ENCODE assay signal across 8 mouse cellular contexts in the genomic region with DNA sequence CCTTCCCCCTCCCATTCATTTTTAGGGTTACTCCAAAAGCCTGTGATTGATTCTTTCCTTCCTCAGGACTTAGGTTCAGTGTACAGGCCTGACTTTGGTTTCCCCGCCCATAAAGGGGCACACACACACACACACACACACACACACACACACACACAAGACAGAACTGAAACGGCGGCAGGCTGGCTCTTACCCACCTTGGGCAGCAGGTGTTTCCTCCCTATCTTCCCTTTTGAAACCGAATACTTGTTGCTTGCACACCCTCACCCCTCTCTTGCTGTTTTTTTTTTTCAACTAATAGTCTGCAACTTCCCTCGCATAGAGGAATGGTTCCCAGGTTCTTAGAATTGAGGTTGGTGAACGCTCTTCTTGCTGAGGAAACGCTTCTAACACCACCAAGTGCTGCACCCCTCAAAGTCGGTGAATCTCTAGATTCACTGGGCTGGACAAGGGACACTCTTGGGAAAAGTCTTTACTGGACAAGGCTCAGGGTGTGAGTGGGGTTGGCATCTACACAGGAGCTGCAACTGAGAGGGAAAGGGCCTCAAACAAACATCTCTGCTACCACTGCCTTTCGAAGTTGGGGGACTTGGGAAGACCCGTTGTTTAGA. TPM values are rescaled to one million over a fixed set of nuclear protein-coding genes. Genes with fewer than 3 reads are reported as not detected.
DNase-seq lines count a peak whose midpoint lies in the region; ATAC-seq and TF ChIP-seq lines count a peak whose summit lies in the region.

No protein-coding gene starts in this region.

- H3K9ac ChIP-seq in forebrain, embryonic 12.5 days, result peak overlapping the region; percentile 80
- H3K9ac ChIP-seq in kidney, postnatal 0 days (ENCODE audit: low read depth, low read length), result peak overlapping the region; percentile 87
- H3K9ac ChIP-seq in stomach, postnatal 0 days (ENCODE audit: low read length), result peak overlapping the region; percentile 89

- no peak for DNase-seq in layer of hippocampus, adult 2 months (ENCODE audit: low spot score in 2 of 2)
- no peak for DNase-seq in layer of hippocampus, postnatal 36 days
- DNase-seq in kidney, postnatal 0 days (ENCODE audit: low spot score), result peak; percentile 19
- DNase-seq in stomach, postnatal 0 days (ENCODE audit: low spot score), result peak; percentile 34
- no peak for DNase-seq in right cerebral cortex, postnatal 14 days
- DNase-seq in cerebellum, adult 8-10 months, result no peak

- TF ChIP-seq EP300 in stomach, postnatal 0 days (optimal IDR thresholded peaks at IDR 0.05), result no peak

- no peak; the same call in 1 of the 2 replicates for ATAC-seq in forebrain, embryonic 12.5 days (ENCODE audit: low FRiP score)
- no peak for ATAC-seq in kidney, postnatal 0 days (replicated peaks; ENCODE audit: low FRiP score, low read depth)
- ATAC-seq in megakaryocyte progenitor cell, adult 5-6 weeks (replicated peaks; ENCODE audit: poor library complexity), result peak; percentile 49
- no peak for ATAC-seq in stomach, postnatal 0 days (ENCODE audit: low FRiP score, low TSS enrichment)

- H3K27ac ChIP-seq in layer of hippocampus, adult 2 months, result peak overlapping the region; percentile 92
- peak overlapping the region; percentile 76 for H3K27ac ChIP-seq in forebrain, embryonic 12.5 days
- H3K27ac ChIP-seq in kidney, postnatal 0 days, result peak overlapping the region; percentile 95
- H3K27ac ChIP-seq in stomach, postnatal 0 days (replicated peaks), result peak overlapping the region; percentile 98

- whole genome bisulfite sequencing in forebrain, embryonic 12.5 days, result 29% methylated on average over 10 of the region's 10 CpGs
- 11% methylated on average over 10 of the region's 10 CpGs for WGBS in kidney, postnatal 0 days
- WGBS in stomach, postnatal 0 days, result 12% methylated on average over 10 of the region's 10 CpGs

- peak overlapping the region; percentile 82 for H3K4me3 ChIP-seq in layer of hippocampus, adult 2 months
- peak overlapping the region; percentile 59 for H3K4me3 ChIP-seq in forebrain, embryonic 12.5 days (replicated peaks)
- peak overlapping the region; percentile 82 for H3K4me3 ChIP-seq in kidney, postnatal 0 days (replicated peaks; ENCODE audit: low read depth, low read length)
- H3K4me3 ChIP-seq in stomach, postnatal 0 days (ENCODE audit: low read depth, low read length), result peak overlapping the region; percentile 75

- H3K4me1 ChIP-seq in forebrain, embryonic 12.5 days, result peaks cover 46% of the 10 kb centered on the region
- peaks cover 46% of the 10 kb centered on the region for H3K4me1 ChIP-seq in kidney, postnatal 0 days (replicated peaks; ENCODE audit: insufficient read depth, low read length)
- peaks cover 31% of the 10 kb centered on the region for H3K4me1 ChIP-seq in stomach, postnatal 0 days (replicated peaks; ENCODE audit: control insufficient read depth, insufficient read depth)

- peak overlapping the region; percentile 82 for H3K4me2 ChIP-seq in forebrain, embryonic 12.5 days
- peak overlapping the region; percentile 78 for H3K4me2 ChIP-seq in kidney, postnatal 0 days (ENCODE audit: low read length)
- H3K4me2 ChIP-seq in stomach, postnatal 0 days (replicated peaks; ENCODE audit: low read depth), result peak overlapping the region; percentile 79

- no peaks in the 10 kb centered on the region for H3K9me3 ChIP-seq in forebrain, embryonic 12.5 days
- H3K9me3 ChIP-seq in kidney, postnatal 0 days (replicated peaks; ENCODE audit: low read length), result no peaks in the 10 kb centered on the region
- no peaks in the 10 kb centered on the region for H3K9me3 ChIP-seq in stomach, postnatal 0 days (ENCODE audit: control insufficient read depth, low read length)

- H3K36me3 ChIP-seq in forebrain, embryonic 12.5 days (replicated peaks), result peaks cover 16% of the 10 kb centered on the region
- H3K36me3 ChIP-seq in kidney, postnatal 0 days (ENCODE audit: insufficient read depth, low read length), result peaks cover 6% of the 10 kb centered on the region; the same call in 1 of the 2 replicates
- peaks cover 9% of the 10 kb centered on the region; the same call in 1 of the 2 replicates for H3K36me3 ChIP-seq in stomach, postnatal 0 days (ENCODE audit: control insufficient read depth, insufficient read depth, low read length)

- no peaks in the 10 kb centered on the region for H3K27me3 ChIP-seq in forebrain, embryonic 12.5 days
- no peaks in the 10 kb centered on the region for H3K27me3 ChIP-seq in kidney, postnatal 0 days (ENCODE audit: insufficient read depth, low read length)
- H3K27me3 ChIP-seq in stomach, postnatal 0 days (ENCODE audit: control insufficient read depth, insufficient read depth, low read length), result no peaks in the 10 kb centered on the region

- TF ChIP-seq CTCF in layer of hippocampus, adult 2 months (conservative IDR thresholded peaks at IDR 0.05), result no peak
- no peak for TF ChIP-seq CTCF in kidney, postnatal 0 days (IDR thresholded peaks at IDR 0.05; ENCODE audit: low read depth)
- TF ChIP-seq CTCF in stomach, postnatal 0 days (IDR thresholded peaks at IDR 0.05; ENCODE audit: low read depth), result no peak

RNA-seq across cellular contexts. Expression of a gene that starts 5.9 kb away (rescaled TPM):
- 10 to 100 TPM; 62.1 to 64.3 TPM for total RNA-seq in layer of hippocampus, adult 2 months (2021)
- 10 to 100 TPM; 52.0 to 54.4 TPM for total RNA-seq in layer of hippocampus, postnatal 36 days (2021)
- 31.4 and 35.5 TPM in 2 replicates for polyA plus RNA-seq in forebrain, embryonic 12.5 days (2016; fragmentation: Nextera tagmentation; extraction: Ambion mirVana)
- 75.2 and 82.7 TPM in 2 replicates for polyA plus RNA-seq in kidney, postnatal 0 days (2015; fragmentation: Nextera tagmentation; extraction: Ambion mirVana)
- 36.3 and 40.9 TPM in 2 replicates for total RNA-seq in megakaryocyte progenitor cell, adult 5-6 weeks (2015)
- total RNA-seq in megakaryocyte progenitor cell, adult 5-6 weeks (2017), result 54.2 and 61.9 TPM in 2 replicates
- polyA plus RNA-seq in stomach, postnatal 0 days (2015; fragmentation: Nextera tagmentation; extraction: Ambion mirVana), result 42.7 and 43.4 TPM in 2 replicates

RNA-seq across cellular contexts. Expression of a gene that starts 28.2 kb away (rescaled TPM):
- not detected for total RNA-seq in layer of hippocampus, adult 2 months (2021)
- not detected for total RNA-seq in layer of hippocampus, postnatal 36 days (2021)
- 0.06 and 0.18 TPM in 2 replicates for polyA plus RNA-seq in forebrain, embryonic 12.5 days (2016; fragmentation: Nextera tagmentation; extraction: Ambion mirVana)
- polyA plus RNA-seq in kidney, postnatal 0 days (2015; fragmentation: Nextera tagmentation; extraction: Ambion mirVana), result 0.13 and 0.14 TPM in 2 replicates
- 0.05 TPM in 2 replicates for total RNA-seq in megakaryocyte progenitor cell, adult 5-6 weeks (2015)
- total RNA-seq in megakaryocyte progenitor cell, adult 5-6 weeks (2017), result not detected in 2 replicates
- not detected in 2 replicates for polyA plus RNA-seq in stomach, postnatal 0 days (2015; fragmentation: Nextera tagmentation; extraction: Ambion mirVana)

RNA-seq across cellular contexts. Expression of a gene that starts 35.2 kb away (rescaled TPM):
- total RNA-seq in layer of hippocampus, adult 2 months (2021), result not detected
- total RNA-seq in layer of hippocampus, postnatal 36 days (2021), result not detected
- not detected in 2 replicates for polyA plus RNA-seq in forebrain, embryonic 12.5 days (2016; fragmentation: Nextera tagmentation; extraction: Ambion mirVana)
- polyA plus RNA-seq in kidney, postnatal 0 days (2015; fragmentation: Nextera tagmentation; extraction: Ambion mirVana), result 0.06 and 0.07 TPM in 2 replicates
- total RNA-seq in megakaryocyte progenitor cell, adult 5-6 weeks (2015), result not detected in 2 replicates
- not detected in 2 replicates for total RNA-seq in megakaryocyte progenitor cell, adult 5-6 weeks (2017)
- 0.10 TPM in 1 of 2 replicates, not detected in the other for polyA plus RNA-seq in stomach, postnatal 0 days (2015; fragmentation: Nextera tagmentation; extraction: Ambion mirVana)

RNA-seq across cellular contexts. Expression of a gene that starts 46.8 kb away (rescaled TPM):
- total RNA-seq in layer of hippocampus, adult 2 months (2021), result 10 to 100 TPM; 46.7 to 51.2 TPM
- total RNA-seq in layer of hippocampus, postnatal 36 days (2021), result 10 to 100 TPM; 45.0 to 48.7 TPM
- 60.5 and 63.3 TPM in 2 replicates for polyA plus RNA-seq in forebrain, embryonic 12.5 days (2016; fragmentation: Nextera tagmentation; extraction: Ambion mirVana)
- polyA plus RNA-seq in kidney, postnatal 0 days (2015; fragmentation: Nextera tagmentation; extraction: Ambion mirVana), result 29.4 and 29.8 TPM in 2 replicates
- 59.9 and 71.0 TPM in 2 replicates for total RNA-seq in megakaryocyte progenitor cell, adult 5-6 weeks (2015)
- total RNA-seq in megakaryocyte progenitor cell, adult 5-6 weeks (2017), result 78.4 and 133 TPM in 2 replicates
- 9.9 and 10.0 TPM in 2 replicates for polyA plus RNA-seq in stomach, postnatal 0 days (2015; fragmentation: Nextera tagmentation; extraction: Ambion mirVana)

RNA-seq across cellular contexts. Expression of a gene that starts 54.6 kb away (rescaled TPM):
- total RNA-seq in layer of hippocampus, adult 2 months (2021), result not detected
- total RNA-seq in layer of hippocampus, postnatal 36 days (2021), result not detected
- polyA plus RNA-seq in forebrain, embryonic 12.5 days (2016; fragmentation: Nextera tagmentation; extraction: Ambion mirVana), result not detected in 2 replicates
- not detected in 2 replicates for polyA plus RNA-seq in kidney, postnatal 0 days (2015; fragmentation: Nextera tagmentation; extraction: Ambion mirVana)
- not detected in 2 replicates for total RNA-seq in megakaryocyte progenitor cell, adult 5-6 weeks (2015)
- total RNA-seq in megakaryocyte progenitor cell, adult 5-6 weeks (2017), result not detected in 2 replicates
- polyA plus RNA-seq in stomach, postnatal 0 days (2015; fragmentation: Nextera tagmentation; extraction: Ambion mirVana), result not detected in 2 replicates

Comparison
In these comparisons a context has a peak if more than half of its experiments do, and no peak if none do; other contexts are left out.
1. DNase-seq: peak in kidney, postnatal 0 days (single experiment) and stomach, postnatal 0 days (single experiment); none in layer of hippocampus, adult 2 months (0 of 2), layer of hippocampus, postnatal 36 days (0 of 2), right cerebral cortex, postnatal 14 days (single experiment) and cerebellum, adult 8-10 months (single experiment).
2. Peak in every context shown above with its lines, with median percentiles within 50 percentile points of each other: H3K27ac ChIP-seq, H3K4me3 ChIP-seq, H3K4me2 ChIP-seq and H3K9ac ChIP-seq.